Mouse (Mus musculus): ENCODE measurements at regions not wholly inside any gene's neighbourhood (a gene's known extent, or its start where the extent isn't known, plus 50 kb on each side); places are given as distances from the start of the nearest gene placed in this dataset.

- DNase-seq (ENCODE audit: low spot score) = no peak
These were observed 291.1 kb upstream of the Rtl1 start for GRCm38 (mm10) chr12:109891206-109891605.

DNA sequence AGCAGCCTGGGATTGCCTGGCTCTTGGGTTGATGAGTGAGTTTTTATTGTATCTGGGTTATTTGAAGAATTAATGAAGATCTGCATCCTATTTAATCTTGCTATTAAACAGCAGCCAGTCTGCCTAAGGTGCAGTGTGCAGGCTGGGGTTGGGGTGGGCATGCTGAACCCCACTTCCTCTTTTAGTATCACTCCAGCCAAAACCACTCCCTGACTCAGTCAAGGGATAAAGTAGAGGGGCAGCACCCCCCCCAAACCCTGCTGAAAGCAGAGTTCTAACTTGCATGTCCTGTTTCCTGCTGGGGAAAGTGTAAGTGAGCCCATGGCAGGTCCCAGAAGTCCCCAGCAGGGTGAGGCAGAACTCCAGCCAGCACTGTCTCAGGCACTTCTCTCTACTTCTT is 292.7 kb upstream of the Rtl1 start:
- no peak for DNase-seq (ENCODE audit: low spot score)

DNA sequence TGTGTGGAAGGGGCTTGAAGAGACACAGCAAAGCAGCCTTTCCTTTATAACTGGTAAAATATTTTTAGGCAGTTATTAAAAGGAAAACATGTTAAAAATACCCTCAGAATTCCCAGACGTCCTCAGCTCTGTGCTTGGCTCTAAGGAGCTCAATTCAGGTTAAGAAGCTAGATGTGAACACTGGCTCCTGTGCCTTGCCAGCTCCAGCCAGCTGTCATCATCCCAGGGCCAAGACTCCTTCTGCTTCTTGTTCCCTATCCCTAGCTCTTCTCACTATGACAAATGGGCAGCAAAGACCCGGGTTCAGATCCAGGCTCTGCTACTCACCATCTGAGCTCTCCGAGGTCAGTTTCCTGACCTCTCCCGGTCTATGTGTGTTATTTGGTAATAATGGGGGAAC is 293.5 kb upstream of the Rtl1 start:
- DNase-seq (ENCODE audit: low spot score) = no peak

GRCm38 (mm10) chr12:109895389-109895788 is 295.3 kb upstream of the Rtl1 start:
- DNase-seq (ENCODE audit: low spot score) = no peak

GRCm38 (mm10) chr12:109896397-109896796 is 296.3 kb upstream of the Rtl1 start:
- DNase-seq (ENCODE audit: low spot score) = no peak

DNA sequence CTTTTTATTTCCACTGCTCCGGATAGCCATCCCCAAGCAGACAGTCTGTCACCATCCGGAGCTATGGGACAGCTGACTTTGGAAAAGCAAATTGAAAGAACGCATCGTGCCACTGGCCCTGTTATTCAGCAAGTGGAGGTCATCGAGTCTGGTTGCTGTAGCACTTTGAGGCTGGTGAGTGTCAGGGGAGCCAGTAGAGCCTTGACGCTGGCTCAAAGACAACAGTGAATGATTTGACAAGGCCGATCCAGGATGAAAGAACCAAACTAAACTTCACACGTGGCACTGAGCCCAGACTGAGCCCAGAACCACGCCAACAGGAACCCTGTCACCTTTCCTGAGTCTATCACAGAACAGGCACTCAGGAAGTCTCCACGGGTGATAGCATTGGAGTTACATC is 296.8 kb upstream of the Rtl1 start:
- DNase-seq (ENCODE audit: low spot score) = no peak

DNA sequence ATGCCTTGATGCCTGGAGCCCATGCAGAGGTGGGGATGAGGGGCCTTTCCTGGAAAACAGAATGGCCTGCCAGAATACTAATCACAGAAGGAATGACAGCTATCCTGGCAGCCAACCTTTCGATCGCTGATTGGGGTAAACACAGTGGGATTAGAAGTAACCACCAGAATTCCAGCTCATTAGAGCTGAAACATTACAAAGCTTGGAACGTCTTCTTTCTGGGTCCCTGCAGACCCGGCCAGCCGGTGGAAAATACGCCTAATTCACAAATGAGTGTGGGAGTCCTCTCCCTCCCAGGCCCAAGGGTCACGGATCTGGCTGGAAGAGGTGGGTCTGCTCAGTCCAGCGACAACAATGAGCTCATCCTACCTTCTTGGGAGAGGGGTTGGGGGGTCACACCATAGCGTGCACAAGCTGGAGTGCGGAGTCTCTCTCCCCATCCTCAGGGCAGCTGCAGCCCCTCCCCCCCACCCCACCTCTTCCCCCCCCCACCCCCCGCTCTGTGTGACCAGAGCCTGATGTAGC is 297.8 kb upstream of the Rtl1 start:
- no peak for DNase-seq (ENCODE audit: low spot score)

- no peak for DNase-seq (ENCODE audit: low spot score)
These were observed 299.3 kb upstream of the Rtl1 start for GRCm38 (mm10) chr12:109899420-109899819.

GRCm38 (mm10) chr12:109910966-109911495 is 310.9 kb upstream of the Rtl1 start:
- DNase-seq (ENCODE audit: low spot score) = no peak

DNA sequence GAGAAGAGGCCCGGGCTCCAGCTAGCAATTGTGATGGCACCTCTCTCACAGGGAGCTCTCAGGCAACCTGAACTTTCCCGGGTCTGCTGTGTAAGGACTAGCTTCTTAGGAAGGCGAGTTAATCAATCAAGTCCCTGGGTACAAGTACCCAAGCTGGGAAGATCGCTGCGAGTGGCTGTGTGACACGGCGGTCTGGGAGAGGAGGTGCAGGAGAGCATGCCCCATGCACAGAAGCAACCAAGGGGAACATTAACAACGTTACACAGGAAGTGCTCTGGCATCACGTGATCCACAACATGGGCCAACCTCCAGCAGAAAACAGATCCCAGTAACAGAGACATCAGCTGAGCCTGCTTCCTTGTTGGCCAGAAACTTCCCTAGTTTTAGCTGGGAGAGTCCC is 311.4 kb upstream of the Rtl1 start:
- DNase-seq (ENCODE audit: low spot score) = no peak

GRCm38 (mm10) chr12:109917761-109918160 is 317.6 kb upstream of the Rtl1 start:
- DNase-seq (ENCODE audit: low spot score) = no peak

DNA sequence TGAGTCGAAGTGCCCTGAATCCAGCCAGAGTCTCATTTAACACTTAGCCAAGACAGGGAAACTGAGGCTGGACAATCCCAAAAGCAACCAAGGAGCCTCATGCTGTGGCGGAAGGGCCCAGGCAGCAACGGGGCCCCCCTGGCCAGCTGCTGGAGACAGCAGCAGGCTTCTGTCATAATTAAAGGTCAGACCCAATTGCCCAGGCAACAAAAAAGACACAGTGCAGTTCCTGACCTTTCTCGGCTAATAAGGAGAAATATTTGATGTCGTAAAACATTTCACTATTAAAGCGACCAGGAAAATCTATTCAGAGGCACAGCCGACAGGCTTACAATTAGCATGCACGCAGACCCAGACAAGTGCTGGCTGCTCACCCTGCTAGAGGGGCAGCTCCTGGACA is 318.8 kb upstream of the Rtl1 start:
- no peak for DNase-seq (ENCODE audit: low spot score)

DNA sequence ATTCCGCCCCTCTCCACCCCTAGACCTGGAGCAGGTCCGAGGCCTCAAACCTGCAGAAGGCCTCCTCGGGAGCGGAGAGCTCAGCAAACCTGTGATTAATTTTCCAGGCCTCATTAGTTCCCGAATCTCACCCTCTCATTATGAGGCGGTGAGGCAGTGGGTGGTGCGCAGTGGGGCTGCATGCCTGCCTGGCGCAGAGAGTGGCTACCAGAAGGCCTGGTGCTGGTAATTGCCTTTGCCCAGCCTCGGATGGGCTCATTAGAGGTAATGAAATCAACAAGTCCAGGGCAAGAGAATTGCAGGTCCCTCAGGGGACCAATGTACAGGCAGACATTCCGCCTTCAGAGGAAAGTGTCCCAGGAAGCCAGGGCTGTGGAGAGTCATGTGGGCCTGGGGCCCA is 322.0 kb upstream of the Rtl1 start:
- no peak for DNase-seq (ENCODE audit: low spot score)

- DNase-seq (ENCODE audit: low spot score) = no peak
These were observed 325.7 kb upstream of the Rtl1 start for GRCm38 (mm10) chr12:109925866-109926265.

DNA sequence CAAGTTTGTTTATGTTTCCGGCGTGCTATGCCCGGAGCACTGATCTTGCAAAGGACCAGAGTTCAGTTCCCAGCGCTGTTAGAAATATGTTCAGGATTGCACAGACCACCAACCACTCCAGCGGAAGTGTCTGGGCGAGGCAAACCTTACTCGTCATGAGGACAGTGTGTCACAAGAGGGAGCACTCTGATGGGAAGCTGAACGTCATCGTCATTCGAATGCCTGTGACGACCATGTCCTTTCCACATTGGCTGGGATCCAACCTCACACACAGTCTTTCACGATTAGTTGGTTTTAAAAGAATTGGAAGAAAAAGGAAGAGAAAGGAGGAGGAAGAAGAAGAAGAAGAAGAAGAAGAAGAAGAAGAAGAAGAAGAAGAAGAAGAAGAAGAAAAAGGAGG is 326.5 kb upstream of the Rtl1 start:
- no peak for DNase-seq (ENCODE audit: low spot score)

DNA sequence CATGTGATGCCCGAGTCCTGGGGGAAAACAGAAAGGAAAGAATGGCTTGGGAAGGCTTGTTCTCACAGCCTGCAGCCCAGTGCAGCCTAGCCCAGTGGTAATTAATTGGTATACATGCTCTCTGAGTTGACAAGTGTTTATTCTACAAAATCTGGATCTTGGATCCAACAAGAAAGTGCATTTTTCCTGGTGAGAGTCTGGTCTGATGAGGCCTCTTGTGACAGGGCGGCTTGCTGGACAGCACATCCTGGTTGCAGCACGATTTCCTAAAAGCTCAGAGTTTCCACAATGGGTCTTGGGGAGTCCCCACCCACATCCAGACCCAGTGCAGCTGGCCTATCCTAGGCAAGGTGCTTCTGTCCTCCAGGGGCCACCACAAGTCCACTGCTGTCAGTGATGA is 332.7 kb upstream of the Dio3 start:
- no peak for DNase-seq (ENCODE audit: low spot score)

DNA sequence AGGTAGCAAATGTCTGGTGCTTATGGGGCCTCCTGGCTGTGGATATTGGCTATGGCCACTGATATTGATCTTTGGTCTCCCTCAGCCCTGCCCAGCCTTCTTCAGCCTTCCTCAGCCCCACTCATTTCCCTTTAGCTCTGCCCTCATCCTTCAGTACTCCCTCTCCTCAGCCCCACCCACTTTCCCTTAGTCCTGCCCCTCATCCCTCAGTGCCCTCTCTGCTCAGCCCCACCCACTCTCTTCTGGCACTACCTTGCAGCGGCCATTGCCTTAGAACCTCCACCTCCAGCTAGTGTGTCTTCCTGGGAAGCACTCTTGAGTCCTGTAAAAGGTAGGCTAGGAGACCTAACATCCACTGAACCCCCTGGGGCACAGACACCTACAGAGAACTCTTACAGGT is 331.9 kb upstream of the Dio3 start:
- DNase-seq (ENCODE audit: low spot score) = no peak

GRCm38 (mm10) chr12:109947886-109948433 is 330.9 kb upstream of the Dio3 start:
- no peak for DNase-seq (ENCODE audit: low spot score)

DNA sequence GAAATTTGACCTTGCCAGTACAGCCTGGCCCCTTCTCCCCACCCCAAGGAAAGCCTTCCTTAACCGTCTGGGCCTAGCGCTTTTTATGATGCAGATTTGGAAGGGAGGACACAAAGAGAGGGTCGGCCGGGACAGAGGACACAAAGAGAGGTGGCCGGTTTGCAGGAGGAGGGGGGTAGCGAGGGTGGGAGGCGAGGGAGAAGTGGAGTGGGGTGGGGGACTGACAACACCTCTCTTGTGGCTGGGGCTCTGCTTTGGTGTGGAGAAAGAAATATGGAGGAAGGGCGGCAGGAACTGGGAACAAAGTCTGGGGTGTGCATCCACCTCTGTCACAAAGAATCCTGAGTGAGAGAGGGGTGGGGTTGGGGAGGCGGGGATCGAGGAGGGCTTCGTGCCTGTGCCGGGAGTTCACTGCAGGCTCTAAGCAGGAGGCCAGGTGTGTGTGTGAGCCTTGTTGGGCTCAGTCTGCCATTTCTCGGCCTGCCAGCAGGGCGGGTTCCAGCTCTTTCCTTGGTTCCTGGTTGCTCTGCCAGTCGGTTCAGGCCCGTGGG is 330.4 kb upstream of the Dio3 start:
- DNase-seq (ENCODE audit: low spot score) = no peak

- no peak for DNase-seq (ENCODE audit: low spot score)
These were observed 329.5 kb upstream of the Dio3 start for GRCm38 (mm10) chr12:109949231-109949965.

DNA sequence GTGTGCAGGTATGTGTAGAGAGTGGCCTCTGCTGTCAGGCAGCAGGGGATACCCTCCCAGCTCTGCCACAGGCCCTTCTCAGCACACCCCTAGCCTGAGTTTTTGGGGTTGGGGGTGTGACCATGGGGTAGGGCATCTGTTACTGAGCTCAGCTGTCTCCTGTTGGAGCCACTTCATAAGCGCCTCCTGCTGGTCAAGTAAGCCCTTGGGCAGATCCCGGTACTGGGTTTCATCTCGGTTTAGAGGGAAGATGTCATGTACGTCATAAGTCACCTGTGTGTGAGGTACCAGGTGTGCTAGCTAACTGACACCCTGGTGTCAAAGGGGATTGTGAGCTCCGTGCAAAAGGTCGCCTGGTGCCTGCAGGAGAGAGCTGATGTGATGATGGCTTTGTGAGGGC is 328.2 kb upstream of the Dio3 start:
- no peak for DNase-seq (ENCODE audit: low spot score)

- DNase-seq (ENCODE audit: low spot score) = no peak
These were observed 327.4 kb upstream of the Dio3 start for GRCm38 (mm10) chr12:109951473-109951872.

GRCm38 (mm10) chr12:109951884-109952456 is 326.9 kb upstream of the Dio3 start:
- DNase-seq (ENCODE audit: low spot score) = no peak

Measured in ovary, postnatal 36 days (tissue).